Mouse (Mus musculus): ENCODE measurements around the gene Gcn1l1.

- TF ChIP-seq ZMIZ1 (IDR thresholded peaks at IDR 0.05; ENCODE audit: low read depth, low read length) (no peak), CTCF (conservative IDR thresholded peaks at IDR 0.05 in 1 of 2, IDR thresholded peaks at IDR 0.05 in 1 of 2; ENCODE audit: low read depth in 2 of 2, low read length in 2 of 2) (no peak), RCOR1 (conservative IDR thresholded peaks at IDR 0.05; ENCODE audit: low read depth, low read length) (no peak), USF1 (IDR thresholded peaks at IDR 0.05; ENCODE audit: low read depth, low read length) (no peak), POLR2A (IDR thresholded peaks at IDR 0.05; ENCODE audit: low read depth, low read length) (no peak), GABPA (IDR thresholded peaks at IDR 0.05; ENCODE audit: insufficient replicate concordance, low read depth, low read length) (no peak), ZKSCAN1 (IDR thresholded peaks at IDR 0.05; ENCODE audit: borderline replicate concordance, low read depth, low read length) (no peak)
Observed at GRCm38 (mm10) chr5:115668986-115669385, 103.9 kb downstream of the Gcn1l1 start.
